Mouse (Mus musculus) lung, postnatal 0 days (tissue): ENCODE measurements at regions not wholly inside any gene's neighbourhood (a gene's known extent, or its start where the extent isn't known, plus 50 kb on each side); places are given as distances from the start of the nearest gene placed in this dataset.
"Not testable (repeated sequence)": the region's sequence is repeated elsewhere in the genome, so short reads cannot be mapped to it uniquely, and the experiment has no call there.

ENCODE experiments used
- ATAC-seq: fragments of 200-750 bp; cut with Nextera tagmentation; 2 replicates; pipeline ENCODE4 v1.8.0; 2017; ENCODE audit warnings: moderate library complexity
- DNase-seq: peaks from one replicate; pipeline ENCODE4 v3.0.0-alpha.2; 2016; ENCODE audit warnings: low spot score
- H3K27ac ChIP-seq: fragments of 300-500 bp; sonication (generic); 2 replicates; pipeline ENCODE4 v1.5.1; 2014; ENCODE audit warnings: antibody characterized with exemption, mild to moderate bottlenecking, low read length, mixed read lengths
- H3K27me3 ChIP-seq: fragments of 300-500 bp; sonication (generic); replicated peaks from 2 replicates; pipeline ENCODE4 v1.6.1; 2014; ENCODE audit warnings: low read length, mixed read lengths; ENCODE audit not compliant: insufficient read depth
- H3K36me3 ChIP-seq: fragments of 300-500 bp; sonication (generic); 2 replicates; pipeline ENCODE4 v1.6.1; 2014; ENCODE audit warnings: low read length, mixed read lengths; ENCODE audit not compliant: insufficient read depth
- H3K4me1 ChIP-seq: fragments of 300-500 bp; sonication (generic); 2 replicates; pipeline ENCODE4 v1.6.1; 2014; ENCODE audit warnings: antibody characterized with exemption, low read depth, low read length, mixed read lengths; ENCODE audit not compliant: insufficient read depth
- H3K4me2 ChIP-seq: fragments of 300-500 bp; sonication (generic); replicated peaks from 2 replicates; pipeline ENCODE4 v1.6.1; 2014; ENCODE audit warnings: low read depth, mild to moderate bottlenecking, low read length, moderate library complexity, mixed read lengths
- H3K4me3 ChIP-seq: fragments of 300-500 bp; sonication (generic); 2 replicates; pipeline ENCODE4 v1.5.1; 2014; ENCODE audit warnings: low read depth, low read length
- H3K9ac ChIP-seq: fragments of 300-500 bp; sonication (generic); replicated peaks from 2 replicates; pipeline ENCODE4 v1.6.1; 2014; ENCODE audit warnings: low read depth, mild to moderate bottlenecking
- H3K9me3 ChIP-seq: fragments of 300-500 bp; sonication (generic); 2 replicates; pipeline ENCODE4 v1.6.1; 2016; ENCODE audit warnings: low read length, mixed read lengths
- CTCF ChIP-seq: IDR thresholded peaks from 2 replicates; pipeline ENCODE4 v1.5.1; 2016; ENCODE audit warnings: antibody characterized with exemption, mild to moderate bottlenecking
- EP300 ChIP-seq: IDR thresholded peaks from 2 replicates; pipeline ENCODE4 v1.6.1; 2016; ENCODE audit warnings: antibody characterized with exemption, mild to moderate bottlenecking, control low read depth
- WGBS: fragments of 180-500 bp; shearing (Covaris S2); extraction: QIAGEN DNeasy Blood & Tissue Kit; methylation state at CpG from one replicate; pipeline ENCODE4 v1.1.7; 2014; 5-methylcytosine and 5-hydroxymethylcytosine counted together

DNA sequence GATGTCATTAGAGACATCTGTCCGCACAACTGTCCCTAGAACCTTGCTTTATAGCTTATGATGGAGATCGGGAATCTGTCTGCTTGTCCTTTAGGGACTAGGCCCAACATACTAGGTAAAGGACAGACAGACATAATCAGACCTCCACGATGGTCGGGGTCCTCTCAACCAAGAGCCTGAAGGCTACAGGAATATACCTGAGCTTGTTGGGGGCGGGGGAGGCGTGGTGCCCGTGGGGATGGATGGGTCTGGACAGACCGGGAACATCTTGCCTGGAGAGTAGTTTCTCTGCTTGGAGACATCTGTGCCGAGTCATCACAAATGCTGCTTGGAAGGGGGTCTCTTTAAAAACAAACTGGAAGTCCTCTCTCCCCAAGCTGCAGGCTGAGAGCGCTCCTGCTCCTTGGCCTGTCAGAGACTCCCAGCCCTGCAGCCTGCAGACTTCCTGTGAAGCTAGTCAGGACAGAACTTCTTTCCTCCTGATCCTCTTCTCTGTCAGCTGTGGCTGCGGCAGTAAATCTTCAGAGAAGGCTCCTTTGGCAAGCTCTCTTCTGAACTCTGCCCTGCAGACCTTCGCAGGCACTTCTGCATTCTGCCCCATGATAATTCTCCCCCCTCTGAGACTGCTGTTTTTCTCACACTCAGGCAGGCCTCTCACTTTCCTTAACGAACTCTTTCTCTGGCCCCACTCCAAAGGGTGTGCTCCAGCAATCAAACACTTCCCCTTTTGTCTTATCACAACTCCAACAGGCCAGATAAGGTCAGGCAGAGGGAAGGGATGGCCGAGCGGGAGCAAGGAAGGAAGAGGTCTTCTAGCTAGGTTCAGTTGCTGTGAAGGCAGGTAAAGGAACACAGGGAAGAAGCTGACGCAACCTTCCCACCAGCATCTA, 143.1 kb upstream of the Cdk6 start:
- H3K4me1 ChIP-seq: peaks cover 5% of the 10 kb centered on the region; the same call in 1 of the 2 replicates
- ATAC-seq (peak; percentile 64), DNase-seq (peak; percentile 41)
- H3K9me3 ChIP-seq: no peaks in the 10 kb centered on the region
- no peaks in the 10 kb centered on the region for H3K36me3 ChIP-seq
- TF ChIP-seq CTCF (no peak), EP300 (no peak)
- H3K4me3 ChIP-seq: no peak overlapping the region
- H3K27me3 ChIP-seq: no peaks in the 10 kb centered on the region
- peak overlapping the region; percentile 26 for H3K9ac ChIP-seq
- WGBS: 39% methylated on average over 16 of the region's 16 CpGs
- H3K27ac ChIP-seq: no peak overlapping the region
- H3K4me2 ChIP-seq: peak overlapping the region; percentile 32; the same call in 1 of the 2 replicates

DNA sequence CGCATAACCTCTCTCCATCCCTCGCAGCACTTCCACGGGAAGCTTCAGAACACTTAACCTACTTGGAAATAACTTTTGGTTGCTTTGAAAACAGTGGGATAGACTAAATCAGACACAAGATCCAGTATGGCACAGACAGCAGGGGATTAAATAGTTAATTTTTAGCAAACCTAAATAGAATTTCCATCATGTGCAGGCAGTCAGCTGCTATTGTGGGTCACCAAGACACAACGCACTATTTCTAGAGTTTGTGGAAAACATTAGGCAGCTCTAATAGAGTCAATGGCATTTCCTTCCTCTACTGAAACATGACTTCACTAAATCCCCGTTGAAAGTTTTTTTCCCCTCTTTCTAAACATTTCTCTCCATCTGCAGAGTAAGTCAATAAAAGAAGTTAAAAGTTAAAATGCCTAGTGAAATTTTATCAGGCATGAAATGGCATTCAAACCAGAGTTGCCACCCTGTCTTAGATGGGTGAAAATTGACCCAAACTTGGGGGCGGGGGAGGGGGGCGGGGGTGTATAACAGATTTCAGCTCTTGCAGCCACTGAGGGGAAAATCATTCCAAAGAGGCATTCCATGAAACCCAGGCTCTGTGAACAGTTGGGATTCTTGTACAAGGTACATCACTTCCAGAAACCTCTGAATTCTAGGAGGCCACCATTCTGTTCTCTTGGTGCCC, 142.3 kb upstream of the Cdk6 start:
- 0 out of 2 replicates have a peak overlapping the region, but pooled peaks have one; percentile 32 for H3K4me2 ChIP-seq
- not testable (repeated sequence) for H3K36me3 ChIP-seq, ATAC-seq, H3K4me3 ChIP-seq, H3K27ac ChIP-seq, H3K4me1 ChIP-seq, H3K27me3 ChIP-seq, H3K9ac ChIP-seq, H3K9me3 ChIP-seq
- 29% methylated on average over 7 of the region's 7 CpGs for WGBS
- DNase-seq: peak; percentile 14

DNA sequence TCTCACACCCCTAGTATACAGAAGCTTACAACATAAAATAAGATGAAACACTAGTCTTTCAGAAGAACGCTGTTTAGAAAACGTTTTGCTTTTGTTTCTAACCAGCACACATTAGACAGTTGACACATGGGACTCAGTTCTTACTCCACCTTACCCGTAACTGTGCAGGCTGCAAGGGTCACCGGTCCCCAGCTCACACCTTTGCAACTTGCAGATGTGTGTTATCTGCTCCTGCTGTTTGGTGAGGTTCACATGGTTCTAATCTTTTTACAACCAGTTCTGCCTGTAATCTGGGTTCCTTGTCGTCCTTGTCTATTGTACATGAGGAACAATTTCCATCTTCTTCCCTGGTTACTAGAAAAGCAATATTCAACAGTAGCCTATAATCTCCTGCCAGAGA, 135.1 kb upstream of the Cdk6 start:
- WGBS: 77% methylated on average over 5 of the region's 5 CpGs
- not testable (repeated sequence) for ATAC-seq, H3K4me1 ChIP-seq, H3K27me3 ChIP-seq, H3K27ac ChIP-seq, H3K36me3 ChIP-seq, H3K4me3 ChIP-seq, H3K4me2 ChIP-seq, H3K9me3 ChIP-seq, DNase-seq, H3K9ac ChIP-seq

DNA sequence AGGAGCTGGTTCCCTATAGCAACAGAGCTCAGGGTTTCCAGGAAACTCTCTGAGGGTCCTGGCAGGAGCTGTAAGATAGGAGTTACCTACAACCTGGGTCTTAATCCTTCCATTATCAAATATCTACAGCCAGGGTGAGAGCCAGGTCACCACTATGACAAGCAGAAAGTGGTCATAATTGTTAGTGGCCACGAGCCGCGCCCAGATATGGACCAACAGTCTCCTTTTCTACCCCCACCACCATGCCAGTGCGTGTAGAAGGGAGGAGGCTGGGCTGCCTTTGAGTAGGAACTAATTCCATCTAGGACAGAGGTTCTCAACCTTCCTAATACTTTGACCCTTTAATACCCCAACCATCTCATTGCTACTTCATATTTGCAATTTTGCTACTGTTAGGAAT, 133.0 kb upstream of the Cdk6 start:
- not testable (repeated sequence) for H3K27me3 ChIP-seq, H3K4me1 ChIP-seq, H3K9me3 ChIP-seq, H3K9ac ChIP-seq, H3K4me3 ChIP-seq, H3K27ac ChIP-seq, DNase-seq, H3K36me3 ChIP-seq, ATAC-seq, H3K4me2 ChIP-seq
- 76% methylated on average over 4 of the region's 4 CpGs for WGBS

DNA sequence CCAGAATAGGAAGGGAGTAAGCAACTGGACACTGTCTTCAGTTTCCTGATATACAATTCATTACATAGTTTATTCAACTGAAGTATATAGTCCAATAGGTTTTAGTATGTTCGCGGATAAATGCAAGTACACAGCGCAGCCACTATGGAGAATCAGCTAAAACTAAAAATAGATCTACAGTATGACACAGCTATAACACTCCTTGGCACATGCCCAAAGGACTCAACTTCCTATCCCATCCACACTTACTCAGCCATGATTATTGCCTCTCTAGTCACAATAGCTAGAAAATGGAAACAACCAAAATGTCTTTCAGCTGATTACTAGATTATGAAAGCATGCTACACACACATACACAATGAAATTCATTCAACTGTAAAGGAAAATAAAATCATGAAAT, 130.0 kb upstream of the Cdk6 start:
- WGBS: 99% methylated on average over 3 of the region's 3 CpGs
- no peaks in the 10 kb centered on the region for H3K36me3 ChIP-seq
- H3K4me1 ChIP-seq: no peaks in the 10 kb centered on the region
- no peak overlapping the region for H3K27ac ChIP-seq
- TF ChIP-seq CTCF (no peak), EP300 (no peak)
- no peak for ATAC-seq
- no peak overlapping the region for H3K4me3 ChIP-seq
- H3K27me3 ChIP-seq: no peaks in the 10 kb centered on the region
- H3K9me3 ChIP-seq: no peaks in the 10 kb centered on the region
- DNase-seq: no peak
- H3K9ac ChIP-seq: no peak overlapping the region
- H3K4me2 ChIP-seq: no peak overlapping the region

DNA sequence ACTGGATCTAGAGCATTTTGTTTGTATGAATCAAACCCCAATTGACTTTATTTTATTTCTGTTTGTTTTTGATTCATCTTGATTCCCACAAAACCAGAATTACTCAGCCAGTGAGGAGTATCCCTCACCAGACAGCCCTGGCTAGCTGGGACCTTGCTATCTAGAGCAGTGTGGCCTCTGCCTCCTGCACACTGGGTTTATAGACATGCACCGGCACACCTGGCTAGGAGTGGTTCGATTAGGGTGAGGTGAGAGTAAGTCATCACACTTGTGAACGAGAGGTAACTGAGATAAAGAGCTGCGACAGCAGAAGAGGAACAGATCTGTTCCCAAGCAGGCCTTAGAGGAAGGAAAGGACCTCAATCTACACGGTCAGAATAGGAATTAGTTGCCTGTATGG, 125.2 kb upstream of the Cdk6 start:
- no peak for DNase-seq
- Histone ChIP-seq H3K4me3 (no peak overlapping the region), H3K9me3 (no peaks in the 10 kb centered on the region), H3K27me3 (no peaks in the 10 kb centered on the region), H3K27ac (no peak overlapping the region), H3K36me3 (no peaks in the 10 kb centered on the region), H3K9ac (no peak overlapping the region), H3K4me2 (no peak overlapping the region), H3K4me1 (no peaks in the 10 kb centered on the region)
- ATAC-seq: no peak
- WGBS: 40% methylated on average over 5 of the region's 5 CpGs
- no peak for TF ChIP-seq CTCF
- no peak for TF ChIP-seq EP300
